Mouse (Mus musculus) right cerebral cortex, adult 18-20 months (tissue): ENCODE measurements around the gene Hist2h2aa2.
A peak's percentile ranks its signal among the peaks of the same experiment; 100 is the strongest.
"Not testable (repeated sequence)": the region's sequence is repeated elsewhere in the genome, so short reads cannot be mapped to it uniquely, and the experiment has no call there.

Experiments
- DNase-seq: peaks from one replicate; pipeline ENCODE4 v3.0.0; 2022; ENCODE audit warnings: mixed read lengths

Gene Hist2h2aa2

DNA sequence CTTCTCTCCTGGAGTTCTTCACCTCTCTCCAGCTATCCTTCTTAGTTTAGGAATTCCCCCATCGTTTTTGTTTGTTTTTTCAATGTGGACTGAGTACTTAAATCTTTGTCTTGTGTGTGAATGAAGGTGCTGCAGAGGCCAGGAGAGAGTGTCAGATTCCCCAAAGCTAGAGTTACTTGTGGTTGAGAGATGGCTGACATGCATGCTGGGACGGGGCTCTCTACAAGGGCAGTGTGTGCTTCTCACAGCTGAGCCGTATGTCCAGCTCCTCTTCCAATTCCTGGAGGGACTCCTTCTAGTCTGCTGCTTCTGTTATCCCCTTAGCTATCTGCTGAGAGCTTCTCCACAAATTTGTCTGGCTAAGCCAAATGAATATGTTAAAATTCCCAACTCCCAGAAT is 4.2 kb downstream of the Hist2h2aa2 start:
- DNase-seq = no peak

DNA sequence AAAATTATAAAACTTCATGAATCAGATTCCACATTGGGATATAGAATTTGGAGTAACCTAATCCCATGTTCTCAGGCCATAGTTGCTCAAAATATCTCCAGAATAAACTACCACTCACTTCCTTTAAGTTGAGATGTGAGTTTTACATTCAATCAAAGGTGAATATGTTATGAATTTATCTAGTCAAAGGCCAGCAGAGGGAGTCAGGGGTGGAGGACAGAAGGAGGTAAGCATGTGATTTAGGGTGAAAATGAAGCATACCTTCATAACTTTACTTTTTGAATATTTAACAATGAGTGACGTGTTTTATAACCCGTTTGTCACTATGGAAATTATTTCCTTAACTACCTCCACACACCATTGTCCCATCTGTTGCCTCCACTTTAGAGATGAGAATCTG is 5.2 kb downstream of the Hist2h2aa2 start:
- DNase-seq = no peak

DNA sequence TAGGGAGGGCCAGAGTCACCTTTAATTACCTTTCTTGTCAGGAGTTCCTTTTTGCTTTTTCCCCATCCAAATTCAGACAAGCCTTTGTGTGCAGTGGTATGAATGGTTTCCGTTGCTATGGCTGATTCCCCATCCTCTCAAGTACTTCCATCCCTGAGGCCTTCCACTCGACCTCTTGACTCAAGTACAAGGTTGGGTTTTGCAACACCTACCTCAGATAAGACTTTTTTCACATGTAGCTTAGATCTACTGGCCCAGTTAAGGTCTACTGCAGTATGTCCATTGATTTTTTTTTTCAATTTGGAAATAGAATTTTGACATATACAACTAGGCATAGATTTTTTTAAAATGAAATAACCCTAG is 8.3 kb downstream of the Hist2h2aa2 start:
- no peak for DNase-seq

- no peak for DNase-seq
Measured at GRCm38 (mm10) chr3:96230910-96231757, 8.9 kb downstream of the Hist2h2aa2 start.

- DNase-seq = no peak
Measured at GRCm38 (mm10) chr3:96230404-96230803, 9.7 kb downstream of the Hist2h2aa2 start.

GRCm38 (mm10) chr3:96228828-96229227 is 11.2 kb downstream of the Hist2h2aa2 start:
- no peak for DNase-seq

- no peak for DNase-seq
Measured at GRCm38 (mm10) chr3:96226695-96227648, 13.1 kb downstream of the Hist2h2aa2 start.

- DNase-seq = no peak
Measured at GRCm38 (mm10) chr3:96225421-96225820, 14.7 kb downstream of the Hist2h2aa2 start.

- no peak for DNase-seq
Measured at GRCm38 (mm10) chr3:96222774-96223173, 17.3 kb downstream of the Hist2h2aa2 start.

- no peak for DNase-seq
Measured at GRCm38 (mm10) chr3:96221640-96222038, 18.4 kb downstream of the Hist2h2aa2 start.

DNA sequence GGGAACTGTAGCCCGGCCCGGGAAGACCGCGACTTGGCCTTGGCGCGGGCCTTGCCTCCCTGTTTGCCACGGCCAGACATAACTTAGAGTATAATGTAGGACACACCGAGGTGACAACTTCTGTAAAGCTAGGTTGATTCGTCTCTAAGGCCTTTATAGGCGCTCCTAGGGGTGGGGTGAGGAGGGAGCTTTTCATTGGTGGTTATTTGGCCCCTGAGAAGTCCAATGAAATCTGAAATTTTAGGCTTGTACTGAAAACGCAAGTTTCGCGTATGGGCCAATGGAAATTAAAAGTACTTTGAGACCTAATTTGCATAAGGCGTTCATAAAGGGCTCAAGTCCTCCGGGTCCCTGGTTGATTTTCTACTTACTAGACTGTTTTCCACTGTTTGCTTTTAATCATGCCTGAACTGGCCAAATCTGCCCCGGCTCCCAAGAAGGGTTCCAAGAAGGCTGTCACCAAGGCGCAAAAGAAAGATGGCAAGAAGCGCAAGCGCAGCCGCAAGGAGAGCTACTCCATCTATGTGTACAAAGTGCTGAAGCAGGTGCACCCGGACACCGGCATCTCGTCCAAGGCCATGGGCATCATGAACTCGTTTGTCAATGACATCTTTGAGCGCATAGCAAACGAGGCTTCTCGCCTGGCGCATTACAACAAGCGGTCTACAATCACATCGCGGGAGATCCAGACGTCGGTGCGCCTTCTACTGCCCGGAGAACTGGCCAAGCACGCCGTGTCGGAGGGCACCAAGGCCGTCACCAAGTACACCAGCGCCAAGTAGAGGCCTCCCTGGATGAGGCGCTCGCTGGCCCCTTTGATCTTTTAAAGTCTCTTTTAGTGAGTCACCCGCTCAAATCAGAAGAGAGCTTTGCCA is 19.1 kb downstream of the Hist2h2aa2 start, which contains the start of the genes Hist2h2ac and Hist2h2be:
Gene Hist2h2ac (minus strand): TSS at position 116 of the 875 bp plus-strand sequence.
Gene Hist2h2be (plus strand): TSS at position 355 of the 875 bp plus-strand sequence.
- peak; percentile 90 for DNase-seq

DNA sequence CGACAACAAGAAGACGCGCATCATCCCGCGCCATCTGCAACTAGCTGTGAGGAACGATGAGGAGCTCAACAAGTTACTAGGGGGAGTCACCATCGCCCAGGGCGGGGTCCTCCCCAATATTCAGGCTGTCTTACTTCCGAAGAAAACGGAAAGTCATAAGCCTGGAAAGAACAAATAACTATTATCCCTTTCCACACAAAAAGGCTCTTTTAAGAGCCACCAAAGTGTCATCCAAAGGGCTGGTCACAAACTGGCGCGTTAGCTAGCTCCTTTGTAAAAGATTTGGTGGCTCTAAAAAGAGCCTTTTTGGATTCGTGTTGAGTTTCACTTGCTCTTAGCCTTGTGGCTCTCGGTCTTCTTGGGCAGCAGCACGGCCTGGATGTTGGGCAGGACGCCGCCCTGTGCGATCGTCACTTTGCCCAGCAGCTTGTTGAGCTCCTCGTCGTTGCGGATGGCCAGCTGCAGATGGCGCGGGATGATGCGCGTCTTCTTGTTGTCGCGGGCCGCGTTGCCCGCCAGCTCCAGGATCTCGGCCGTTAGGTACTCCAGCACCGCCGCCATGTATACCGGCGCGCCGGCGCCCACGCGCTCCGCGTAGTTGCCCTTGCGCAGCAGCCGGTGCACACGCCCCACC is 19.8 kb downstream of the Hist2h2aa2 start:
- not testable (repeated sequence) for DNase-seq

GRCm38 (mm10) chr3:96219661-96220130 is 20.4 kb downstream of the Hist2h2aa2 start, which contains the start of the genes Bola1 and Hist2h2ab:
Gene Bola1, minus strand, starts transcription at chr3:96219709.
Gene Hist2h2ab, plus strand, starts transcription at chr3:96219865.
- DNase-seq = peak; percentile 82

GRCm38 (mm10) chr3:96219191-96219641 is 20.9 kb downstream of the Hist2h2aa2 start:
- no peak for DNase-seq

- no peak for DNase-seq
Measured at GRCm38 (mm10) chr3:96209242-96209641, 30.8 kb downstream of the Hist2h2aa2 start.

- DNase-seq = no peak
Measured at GRCm38 (mm10) chr3:96207819-96208218, 32.3 kb downstream of the Hist2h2aa2 start.

GRCm38 (mm10) chr3:96199731-96200130 is 40.3 kb downstream of the Hist2h2aa2 start:
- DNase-seq = no peak

GRCm38 (mm10) chr3:96198601-96199251 is 41.4 kb downstream of the Hist2h2aa2 start:
- not testable (repeated sequence) for DNase-seq

GRCm38 (mm10) chr3:96198181-96198580 is 41.9 kb downstream of the Hist2h2aa2 start:
- DNase-seq = no peak

GRCm38 (mm10) chr3:96197129-96197749 is 42.8 kb downstream of the Hist2h2aa2 start:
- peak; percentile 95 for DNase-seq
